Mouse (Mus musculus) kidney, adult 2 months (tissue): ENCODE results near the gene Dnajb4.

Experiments
- CTCF ChIP-seq: fragments of 200-500 bp; conservative IDR thresholded peaks from 2 replicates; pipeline ENCODE4 v1.5.1; 2011; ENCODE audit warnings: low read depth, mild to moderate bottlenecking, control low read depth, low read length, moderate library complexity, mixed read lengths; ENCODE audit not compliant: insufficient read depth, insufficient read length
- POLR2A ChIP-seq: fragments of 200-500 bp; IDR thresholded peaks from one replicate; pipeline ENCODE4 v1.6.1; 2011; ENCODE audit warnings: low read depth, low read length, control low read depth

GRCm38 (mm10) chr3:152189306-152189705 is 20.8 kb downstream of the Dnajb4 start:
- TF ChIP-seq POLR2A (no peak), CTCF (no peak)
